Comparison of ENCODE assay signal across 18 mouse cellular contexts in genomic region chr7:73872181-73872580, GRCm38 (mm10).
"Had no signal": no experiment of that assay in that cellular context is flagged by ENCODE, and none has a peak within 500 bp of the region (broad histone marks: within the 10 kb centered on the region; RNA-seq: fewer than 3 reads in every experiment).

No protein-coding gene starts in this region.

- H3K27me3 ChIP-seq: lung, embryonic 15.5 days; megakaryocyte, embryonic 14.5 days; midbrain, embryonic 12.5 days; neural tube, embryonic 12.5 days had no signal

- H3K4me3 ChIP-seq: lung, embryonic 15.5 days; megakaryocyte, embryonic 14.5 days; midbrain, embryonic 12.5 days; neural tube, embryonic 12.5 days had no signal

- H3K4me1 ChIP-seq: lung, embryonic 15.5 days; megakaryocyte, embryonic 14.5 days; midbrain, embryonic 12.5 days; neural tube, embryonic 12.5 days had no signal

- H3K9ac ChIP-seq: liver, postnatal 0 days; lung, embryonic 15.5 days; midbrain, embryonic 12.5 days; neural tube, embryonic 12.5 days had no signal

- H3K9me3 ChIP-seq: lung, embryonic 15.5 days; megakaryocyte, embryonic 14.5 days; midbrain, embryonic 12.5 days had no signal

- H3K36me3 ChIP-seq: lung, embryonic 15.5 days; midbrain, embryonic 12.5 days; neural tube, embryonic 12.5 days had no signal

- H3K4me2 ChIP-seq: lung, embryonic 15.5 days; midbrain, embryonic 12.5 days; neural tube, embryonic 12.5 days had no signal

- H3K27ac ChIP-seq: lung, embryonic 15.5 days; macrophage; midbrain, embryonic 12.5 days; neural tube, embryonic 12.5 days had no signal

- ATAC-seq: liver, postnatal 0 days; lung, postnatal 0 days had no signal

- DNase-seq: liver, postnatal 0 days; lung, adult 2 months; lung, postnatal 14 days; lung, postnatal 36 days; midbrain, embryonic 14.5 days; right cerebral cortex, adult 18-20 months; right cerebral cortex, postnatal 25 days; right cerebral cortex, postnatal 4 days; spleen, adult 18-20 months; thymus, adult 18-20 months; thymus, postnatal 14 days; thymus, postnatal 36 days had no signal
